ENCODE assay signal across 8 mouse cellular contexts in the genomic region with DNA sequence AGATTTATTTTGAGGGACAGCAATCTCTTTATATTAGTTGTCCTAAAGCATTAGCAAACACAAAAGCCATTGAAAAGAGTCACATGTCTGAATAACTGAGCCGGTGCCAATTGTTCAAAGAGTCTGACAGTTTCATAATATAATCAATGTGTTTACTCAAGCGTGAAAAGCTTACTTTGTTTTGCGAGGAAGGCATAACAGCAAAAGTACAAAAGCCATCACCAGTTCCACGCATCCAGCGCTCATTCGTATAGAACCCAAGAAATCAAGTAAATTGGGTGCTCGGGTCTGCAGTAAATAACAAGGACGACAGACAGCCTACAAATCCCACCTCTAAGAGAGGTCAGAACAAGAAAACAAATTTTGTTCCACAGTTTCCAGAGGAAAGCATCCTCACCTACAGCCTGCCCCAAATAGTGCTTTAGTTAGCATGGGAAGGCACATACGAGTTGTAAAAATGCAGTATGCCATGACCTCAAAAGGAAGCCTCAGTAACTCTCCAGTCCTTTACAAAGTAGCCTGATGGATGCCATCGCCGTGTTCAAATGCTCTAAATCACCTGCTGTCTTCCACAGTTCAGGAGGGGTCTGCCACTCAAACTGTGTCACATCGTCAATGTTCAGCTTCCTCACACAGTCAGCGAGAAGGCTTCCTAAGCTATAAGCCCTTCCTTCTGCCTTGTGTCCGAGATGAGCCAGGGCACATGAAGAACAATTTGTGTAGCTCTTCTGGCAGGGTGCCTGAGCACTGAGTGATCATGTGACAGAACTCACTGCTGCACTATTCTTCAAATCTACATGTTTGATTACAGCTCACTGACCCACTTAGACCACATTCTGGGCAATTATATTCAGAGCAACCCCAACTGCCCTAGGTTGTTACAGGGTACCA. TPM values are rescaled to one million over a fixed set of nuclear protein-coding genes. Genes with fewer than 3 reads are reported as not detected.
A peak's percentile ranks its signal among the peaks of the same experiment; 100 is the strongest.
DNase-seq lines count a peak whose midpoint lies in the region; ATAC-seq lines count a peak whose summit lies in the region.

No protein-coding gene starts in this region.

- DNase-seq in lung, postnatal 4 days = no peak
- DNase-seq in cerebellum, adult 8-10 months = peak; percentile 13
- DNase-seq in mesoderm, embryonic 11.5 days (ENCODE audit: low read depth, low spot score) = peak; percentile 56
- DNase-seq in gastrocnemius, adult 18-20 months (ENCODE audit: low spot score) = no peak
- DNase-seq in ovary, postnatal 10 days (ENCODE audit: low spot score) = no peak

- 0 out of 2 replicates have a peak, but pooled peaks have one; percentile 45 for ATAC-seq in lung, embryonic 16.5 days (ENCODE audit: low read depth)
- ATAC-seq in heart, embryonic 11.5 days (replicated peaks; ENCODE audit: insufficient number of reproducible peaks, low FRiP score, low TSS enrichment) = no peak
- no peak for ATAC-seq in intestine, embryonic 15.5 days

- no peaks in the 10 kb centered on the region for H3K27me3 ChIP-seq in lung, embryonic 16.5 days (ENCODE audit: control insufficient read depth, insufficient read depth, low read depth, low read length)
- no peaks in the 10 kb centered on the region for H3K27me3 ChIP-seq in heart, embryonic 11.5 days (ENCODE audit: control insufficient read depth, insufficient read depth, low read length)
- H3K27me3 ChIP-seq in intestine, embryonic 15.5 days (replicated peaks) = no peaks in the 10 kb centered on the region

- H3K36me3 ChIP-seq in lung, embryonic 16.5 days (ENCODE audit: control insufficient read depth, insufficient read depth, low read length) = no peaks in the 10 kb centered on the region
- H3K36me3 ChIP-seq in heart, embryonic 11.5 days (ENCODE audit: control insufficient read depth, insufficient read depth, low read length) = no peaks in the 10 kb centered on the region
- no peaks in the 10 kb centered on the region for H3K36me3 ChIP-seq in intestine, embryonic 15.5 days

- no peak overlapping the region for H3K4me3 ChIP-seq in lung, embryonic 16.5 days (ENCODE audit: low read length)
- no peak overlapping the region for H3K4me3 ChIP-seq in heart, embryonic 11.5 days (ENCODE audit: low read depth, low read length)
- no peak overlapping the region for H3K4me3 ChIP-seq in intestine, embryonic 15.5 days (replicated peaks)

- H3K9me3 ChIP-seq in lung, embryonic 16.5 days (ENCODE audit: control insufficient read depth, low read length) = no peaks in the 10 kb centered on the region
- no peaks in the 10 kb centered on the region for H3K9me3 ChIP-seq in heart, embryonic 11.5 days (replicated peaks; ENCODE audit: control insufficient read depth, low read length)
- no peaks in the 10 kb centered on the region for H3K9me3 ChIP-seq in intestine, embryonic 15.5 days

- no peak overlapping the region for H3K9ac ChIP-seq in lung, embryonic 16.5 days (ENCODE audit: low read length)
- H3K9ac ChIP-seq in heart, embryonic 11.5 days (ENCODE audit: low read depth, low read length) = no peak overlapping the region
- no peak overlapping the region for H3K9ac ChIP-seq in intestine, embryonic 15.5 days

- H3K4me1 ChIP-seq in lung, embryonic 16.5 days (replicated peaks; ENCODE audit: control insufficient read depth, insufficient read depth, low read length) = peaks cover 6% of the 10 kb centered on the region
- H3K4me1 ChIP-seq in heart, embryonic 11.5 days (ENCODE audit: control insufficient read depth, insufficient read depth, low read length) = peaks cover 18% of the 10 kb centered on the region
- no peaks in the 10 kb centered on the region for H3K4me1 ChIP-seq in intestine, embryonic 15.5 days (replicated peaks)

- H3K27ac ChIP-seq in lung, embryonic 16.5 days (ENCODE audit: low read length) = no peak overlapping the region
- H3K27ac ChIP-seq in heart, embryonic 11.5 days (ENCODE audit: low read depth, low read length) = 0 out of 2 replicates have a peak overlapping the region, but pooled peaks have one; percentile 10
- H3K27ac ChIP-seq in intestine, embryonic 15.5 days = no peak overlapping the region

- 65% methylated on average over 14 of the region's 14 CpGs for WGBS in lung, embryonic 16.5 days
- WGBS in heart, embryonic 11.5 days (ENCODE audit: insufficient replicate concordance) = 66% methylated on average over 14 of the region's 14 CpGs
- 59% methylated on average over 14 of the region's 14 CpGs for WGBS in intestine, embryonic 15.5 days

- no peak overlapping the region for H3K4me2 ChIP-seq in lung, embryonic 16.5 days (ENCODE audit: low read depth, low read length)
- H3K4me2 ChIP-seq in heart, embryonic 11.5 days = peak overlapping the region; percentile 35
- H3K4me2 ChIP-seq in intestine, embryonic 15.5 days (replicated peaks) = no peak overlapping the region

RNA-seq across cellular contexts. Expression of a gene that starts 41.9 kb away (rescaled TPM):
- polyA plus RNA-seq in lung, embryonic 16.5 days (2015; fragmentation: Nextera tagmentation; extraction: Ambion mirVana) = 10.3 and 11.7 TPM in 2 replicates
- polyA plus RNA-seq in heart, embryonic 11.5 days (2014; fragmentation: Nextera tagmentation; extraction: Ambion mirVana) = 11.2 and 13.4 TPM in 2 replicates
- 1 to 10 TPM in 1 of 2 experiments, under 1 TPM in 1; 0.47 to 1.2 TPM for total RNA-seq in gastrocnemius, adult 18-20 months (2021)
- polyA plus RNA-seq in intestine, embryonic 15.5 days (2015; fragmentation: Nextera tagmentation; extraction: Ambion mirVana) = 14.1 and 16.1 TPM in 2 replicates

Comparison
In these comparisons a context has a peak if more than half of its experiments do, and no peak if none do; other contexts are left out.
1. DNase-seq: peak in cerebellum, adult 8-10 months (single experiment) and mesoderm, embryonic 11.5 days (single experiment); none in lung, postnatal 4 days (0 of 2), gastrocnemius, adult 18-20 months (single experiment) and ovary, postnatal 10 days (single experiment).